Mouse (Mus musculus) C3H10T1/2 (cell line): Measurements from ENCODE around the gene Nck1. TPM values are rescaled to one million over a fixed set of nuclear protein-coding genes. Genes with fewer than 3 reads are reported as not detected.

Source experiments
- polyA plus RNA-seq, 2 experiments: library from polyadenylated mRNA; unstranded; fragments of >200 nt; fragmentation: generic; extraction: Trizol; gene quantifications; one replicate each; pipeline ENCODE4 v1.2.1; 2012; ENCODE audit warnings: missing spikeins in 2 of 2

The Nck1 gene
- polyA plus RNA-seq, result 10 to 100 TPM in 1 of 2 experiments, under 1 TPM in 1; 0.66 to 11.7 TPM

DNA sequence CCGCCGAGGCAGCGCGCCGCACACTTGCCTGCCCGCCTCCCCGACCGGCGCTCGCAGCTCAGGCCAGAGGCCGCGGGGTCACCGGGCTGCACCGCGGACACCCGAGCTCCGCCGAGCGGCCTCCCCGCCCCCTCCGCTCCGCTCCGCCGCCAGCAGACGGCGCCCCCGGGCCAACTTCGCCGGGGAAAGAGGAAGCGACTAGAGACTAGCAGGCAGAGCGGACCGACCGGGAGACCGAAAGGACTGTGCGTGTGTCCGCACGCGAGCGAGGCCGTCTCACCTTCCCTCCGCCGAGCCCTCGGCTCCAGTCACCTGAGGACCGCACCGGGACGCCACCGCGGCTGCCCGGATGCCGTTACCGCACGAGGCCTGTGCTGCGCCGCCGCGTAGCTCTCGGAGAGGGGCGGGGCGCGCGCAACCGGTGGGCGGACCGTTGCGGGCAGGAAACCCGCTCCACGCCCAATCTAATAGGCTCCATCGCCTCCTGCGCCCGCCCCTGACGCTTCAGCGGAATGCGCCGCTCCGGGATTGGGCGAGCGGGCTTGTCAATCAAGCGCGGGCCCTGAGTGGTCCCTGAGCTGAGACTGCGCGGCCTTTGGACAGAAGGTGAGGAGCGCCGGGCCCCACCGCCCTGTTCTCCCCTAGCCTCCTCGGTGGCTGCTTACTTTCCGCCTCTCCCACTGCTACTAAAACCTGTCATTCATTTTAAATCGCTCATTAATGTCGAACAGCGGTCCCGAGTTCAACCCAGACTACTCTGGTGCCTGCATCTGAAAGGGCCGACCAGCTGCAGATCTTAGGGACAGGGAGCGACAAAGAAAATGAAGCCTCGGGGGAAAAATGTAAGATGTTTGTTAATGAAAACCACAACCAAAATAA lies at the start of gene Nck1:
Gene Nck1, minus strand, starts transcription at position 420 of the 879 bp plus-strand sequence.

DNA sequence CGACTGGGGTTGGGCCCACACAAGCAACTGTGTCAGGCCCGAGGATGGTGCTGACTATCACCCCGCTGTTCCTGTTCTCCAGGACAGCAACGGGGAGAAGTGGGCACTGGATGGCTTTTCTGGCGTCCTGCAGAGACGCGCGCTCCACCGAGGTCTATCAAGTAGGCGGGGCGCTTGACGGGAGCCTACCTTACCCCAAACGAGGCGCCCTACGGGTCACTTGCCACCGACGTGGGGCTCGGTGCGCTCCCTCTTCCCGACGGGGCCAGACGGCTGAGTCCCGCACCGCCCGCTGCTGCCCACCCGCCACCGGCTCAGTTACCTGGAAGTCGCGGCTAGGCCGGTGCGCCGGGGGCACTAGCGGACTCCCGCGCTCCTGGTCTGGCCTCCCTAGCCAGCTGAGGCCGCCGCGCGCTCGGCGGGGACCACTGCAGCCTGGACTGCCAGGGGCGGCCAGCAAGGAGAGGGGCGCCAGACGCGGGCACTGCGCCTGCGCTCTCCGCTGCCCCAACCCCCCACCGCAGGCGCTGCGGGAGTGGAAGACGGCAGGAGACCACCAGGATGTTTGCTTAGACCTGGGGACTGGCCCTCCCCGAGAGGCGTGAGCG lies 24.8 kb upstream of the Nck1 start, which contains the start of gene Slc35g2:
Gene Slc35g2, minus strand, starts transcription at position 465 of the 608 bp plus-strand sequence.

DNA sequence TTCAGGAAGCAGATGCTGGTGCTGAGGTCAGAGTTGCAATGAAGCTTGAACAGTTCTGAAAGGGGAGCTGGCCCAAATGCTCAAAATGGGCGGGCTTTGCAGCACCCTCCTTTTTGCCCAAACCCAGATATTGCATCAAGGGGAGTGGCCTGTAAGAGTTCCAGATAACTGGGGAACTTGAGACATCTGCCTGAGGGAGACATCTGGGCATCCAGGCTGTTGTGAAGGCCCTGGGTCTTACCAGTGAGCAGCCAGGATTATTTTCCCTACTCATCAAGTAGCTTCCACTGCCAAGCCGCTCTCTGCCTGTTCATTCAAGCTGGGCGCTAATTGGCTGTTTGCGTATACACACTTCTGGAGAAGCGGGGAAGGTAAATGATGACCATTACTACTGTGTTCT lies 59.5 kb downstream of the Nck1 start, which contains the start of gene Il20rb:
Gene Il20rb, minus strand, starts transcription at position 358 of the 400 bp plus-strand sequence.

Other genes starting within 250 kb of the Nck1 start
- gene Il20rb, start 59.3 kb downstream of the Nck1 start, polyA plus RNA-seq, result under 1 TPM; 0.05 to 0.42 TPM
- gene Slc35g2, start 25.0 kb upstream of the Nck1 start, polyA plus RNA-seq, result under 1 TPM in 1 of 2 experiments, not detected in 1; 0.17 TPM
- gene Stag1, start 51.7 kb upstream of the Nck1 start, polyA plus RNA-seq, result 1 to 10 TPM in 1 of 2 experiments, under 1 TPM in 1; 0.78 to 3.5 TPM